Mouse (Mus musculus): ENCODE data around the gene Lrig2. TPM values are rescaled to one million over a fixed set of nuclear protein-coding genes. Genes with fewer than 3 reads are reported as not detected.

The Lrig2 gene
- total and polyA plus RNA-seq, 2 experiments from 2014 or later, result 20.2 to 50.1 TPM

GRCm38 (mm10) chr3:104372374-104372773, 139.3 kb downstream of the Lrig2 start:
- WGBS, result 88% methylated on average over 2 of the region's 2 CpGs
- DNase-seq (ENCODE audit: low spot score), result no peak
- no peaks in the 10 kb centered on the region for H3K27me3 ChIP-seq (ENCODE audit: insufficient read depth, low read length)
- no peak overlapping the region for H3K27ac ChIP-seq (ENCODE audit: low read depth, low read length)
- TF ChIP-seq CTCF (IDR thresholded peaks at IDR 0.05), result no peak
- no peak for ATAC-seq (ENCODE audit: low FRiP score)
- no peaks in the 10 kb centered on the region for H3K9me3 ChIP-seq (ENCODE audit: low read length)
- no peaks in the 10 kb centered on the region; the same call in 1 of the 2 replicates for H3K4me1 ChIP-seq (ENCODE audit: insufficient read depth, low read length)
- H3K36me3 ChIP-seq (ENCODE audit: insufficient read depth, low read length), result no peaks in the 10 kb centered on the region
- no peak overlapping the region for H3K4me2 ChIP-seq (ENCODE audit: low read depth, low read length, poor library complexity, severe bottlenecking)
- no peak overlapping the region for H3K9ac ChIP-seq (replicated peaks; ENCODE audit: low read length, poor library complexity, severe bottlenecking)
- no peak overlapping the region for H3K4me3 ChIP-seq (ENCODE audit: low read depth, low read length)

GRCm38 (mm10) chr3:104367912-104368311, 143.8 kb downstream of the Lrig2 start:
- H3K27ac ChIP-seq (ENCODE audit: low read depth, low read length), result no peak overlapping the region
- 85% methylated on average over 2 of the region's 2 CpGs for WGBS
- no peak for TF ChIP-seq CTCF (IDR thresholded peaks at IDR 0.05)

GRCm38 (mm10) chr3:104361814-104362213, 149.9 kb downstream of the Lrig2 start:
- Histone ChIP-seq H3K4me3 (ENCODE audit: low read depth, low read length) (no peak overlapping the region), H3K4me1 (ENCODE audit: insufficient read depth, low read length) (no peaks in the 10 kb centered on the region), H3K9ac (replicated peaks; ENCODE audit: low read length, poor library complexity, severe bottlenecking) (no peak overlapping the region), H3K36me3 (ENCODE audit: insufficient read depth, low read length) (no peaks in the 10 kb centered on the region), H3K9me3 (ENCODE audit: low read length) (no peaks in the 10 kb centered on the region), H3K4me2 (ENCODE audit: low read depth, low read length, poor library complexity, severe bottlenecking) (no peak overlapping the region), H3K27me3 (ENCODE audit: insufficient read depth, low read length) (no peaks in the 10 kb centered on the region), H3K27ac (ENCODE audit: low read depth, low read length) (no peak overlapping the region)
- 78% methylated on average over 8 of the region's 8 CpGs for WGBS
- no peak for ATAC-seq (ENCODE audit: low FRiP score)
- TF ChIP-seq CTCF (IDR thresholded peaks at IDR 0.05), result no peak
- DNase-seq (ENCODE audit: low spot score), result no peak

More at GRCm38 (mm10) chr3:104367912-104368311, 143.8 kb downstream of the Lrig2 start:
- H3K4me2 ChIP-seq (ENCODE audit: low read depth, low read length, poor library complexity, severe bottlenecking), result no peak overlapping the region
- no peaks in the 10 kb centered on the region for H3K36me3 ChIP-seq (ENCODE audit: insufficient read depth, low read length)
- no peaks in the 10 kb centered on the region; the same call in 1 of the 2 replicates for H3K4me1 ChIP-seq (ENCODE audit: insufficient read depth, low read length)
- no peak for DNase-seq (ENCODE audit: low spot score)
- no peaks in the 10 kb centered on the region for H3K9me3 ChIP-seq (ENCODE audit: low read length)
- no peaks in the 10 kb centered on the region for H3K27me3 ChIP-seq (ENCODE audit: insufficient read depth, low read length)
- H3K4me3 ChIP-seq (ENCODE audit: low read depth, low read length), result no peak overlapping the region
- no peak overlapping the region for H3K9ac ChIP-seq (replicated peaks; ENCODE audit: low read length, poor library complexity, severe bottlenecking)
- ATAC-seq (ENCODE audit: low FRiP score), result no peak

GRCm38 (mm10) chr3:104360325-104360724, 151.4 kb downstream of the Lrig2 start:
- WGBS, result 87% methylated on average over 5 of the region's 5 CpGs
- ATAC-seq (ENCODE audit: low FRiP score), result no peak
- no peak for TF ChIP-seq CTCF (IDR thresholded peaks at IDR 0.05)
- H3K4me3 ChIP-seq (ENCODE audit: low read depth, low read length), result no peak overlapping the region
- no peak overlapping the region for H3K9ac ChIP-seq (replicated peaks; ENCODE audit: low read length, poor library complexity, severe bottlenecking)
- H3K9me3 ChIP-seq (ENCODE audit: low read length), result no peaks in the 10 kb centered on the region
- H3K36me3 ChIP-seq (ENCODE audit: insufficient read depth, low read length), result no peaks in the 10 kb centered on the region
- no peak for DNase-seq (ENCODE audit: low spot score)
- H3K27me3 ChIP-seq (ENCODE audit: insufficient read depth, low read length), result no peaks in the 10 kb centered on the region
- H3K4me2 ChIP-seq (ENCODE audit: low read depth, low read length, poor library complexity, severe bottlenecking), result no peak overlapping the region
- no peaks in the 10 kb centered on the region for H3K4me1 ChIP-seq (ENCODE audit: insufficient read depth, low read length)
- no peak overlapping the region for H3K27ac ChIP-seq (ENCODE audit: low read depth, low read length)

GRCm38 (mm10) chr3:104359225-104360135, 152.2 kb downstream of the Lrig2 start:
- TF ChIP-seq CTCF (IDR thresholded peaks at IDR 0.05), result no peak
- H3K4me3 ChIP-seq (ENCODE audit: low read depth, low read length), result no peak overlapping the region
- no peak overlapping the region for H3K27ac ChIP-seq (ENCODE audit: low read depth, low read length)
- no peaks in the 10 kb centered on the region for H3K36me3 ChIP-seq (ENCODE audit: insufficient read depth, low read length)
- DNase-seq (ENCODE audit: low spot score) (no peak), ATAC-seq (ENCODE audit: low FRiP score) (no peak)
- H3K9me3 ChIP-seq (ENCODE audit: low read length), result no peaks in the 10 kb centered on the region
- WGBS, result 70% methylated on average over 8 of the region's 8 CpGs
- no peaks in the 10 kb centered on the region for H3K4me1 ChIP-seq (ENCODE audit: insufficient read depth, low read length)
- H3K4me2 ChIP-seq (ENCODE audit: low read depth, low read length, poor library complexity, severe bottlenecking), result no peak overlapping the region
- no peak overlapping the region for H3K9ac ChIP-seq (replicated peaks; ENCODE audit: low read length, poor library complexity, severe bottlenecking)
- no peaks in the 10 kb centered on the region for H3K27me3 ChIP-seq (ENCODE audit: insufficient read depth, low read length)

- Histone ChIP-seq H3K4me2 (ENCODE audit: low read depth, low read length, poor library complexity, severe bottlenecking) (no peak overlapping the region), H3K27me3 (ENCODE audit: insufficient read depth, low read length) (no peaks in the 10 kb centered on the region), H3K4me1 (ENCODE audit: insufficient read depth, low read length) (no peaks in the 10 kb centered on the region), H3K9ac (replicated peaks; ENCODE audit: low read length, poor library complexity, severe bottlenecking) (no peak overlapping the region), H3K36me3 (ENCODE audit: insufficient read depth, low read length) (no peaks in the 10 kb centered on the region), H3K4me3 (ENCODE audit: low read depth, low read length) (no peak overlapping the region), H3K9me3 (ENCODE audit: low read length) (no peaks in the 10 kb centered on the region), H3K27ac (ENCODE audit: low read depth, low read length) (no peak overlapping the region)
- TF ChIP-seq CTCF (IDR thresholded peaks at IDR 0.05), result no peak
- WGBS, result 76% methylated on average over 5 of the region's 5 CpGs
- ATAC-seq (ENCODE audit: low FRiP score) (no peak), DNase-seq (ENCODE audit: low spot score) (no peak)
Measured at GRCm38 (mm10) chr3:104358747-104359146, 153.0 kb downstream of the Lrig2 start.
